Mouse (Mus musculus) retina, postnatal 7 days (tissue): ENCODE measurements at regions not wholly inside any gene's neighbourhood (a gene's known extent, or its start where the extent isn't known, plus 50 kb on each side); places are given as distances from the start of the nearest gene placed in this dataset.
A peak's percentile ranks its signal among the peaks of the same experiment; 100 is the strongest.

Experiments
- DNase-seq: peaks from one replicate; pipeline ENCODE4 v3.0.0-alpha.2; 2012; ENCODE audit warnings: low read depth, low spot score

GRCm38 (mm10) chr5:133310979-133311890 is 768.1 kb upstream of the Auts2 start:
- peak; percentile 67 for DNase-seq

DNA sequence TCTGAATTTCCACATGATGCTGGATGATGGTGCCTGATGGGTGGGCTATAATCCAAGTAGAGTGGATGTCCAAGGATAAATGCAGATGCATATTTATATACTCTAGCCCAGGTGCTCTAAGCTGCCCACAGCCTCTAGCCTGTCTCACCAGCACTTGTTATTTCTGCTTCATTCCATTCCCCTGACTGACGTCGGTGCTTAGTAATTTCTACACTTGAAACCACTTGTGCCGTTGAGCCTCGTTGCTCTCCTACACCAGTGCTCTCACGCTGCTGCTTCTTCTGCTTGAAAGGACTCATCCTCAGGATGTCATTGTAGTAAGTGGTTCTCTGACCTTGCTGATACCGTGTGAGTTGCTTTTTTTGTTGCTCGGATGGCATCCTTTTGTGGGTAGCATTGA is 724.7 kb upstream of the Auts2 start:
- DNase-seq = no peak

- no peak for DNase-seq
Observed at GRCm38 (mm10) chr5:133267356-133267755, 724.2 kb upstream of the Auts2 start.

DNA sequence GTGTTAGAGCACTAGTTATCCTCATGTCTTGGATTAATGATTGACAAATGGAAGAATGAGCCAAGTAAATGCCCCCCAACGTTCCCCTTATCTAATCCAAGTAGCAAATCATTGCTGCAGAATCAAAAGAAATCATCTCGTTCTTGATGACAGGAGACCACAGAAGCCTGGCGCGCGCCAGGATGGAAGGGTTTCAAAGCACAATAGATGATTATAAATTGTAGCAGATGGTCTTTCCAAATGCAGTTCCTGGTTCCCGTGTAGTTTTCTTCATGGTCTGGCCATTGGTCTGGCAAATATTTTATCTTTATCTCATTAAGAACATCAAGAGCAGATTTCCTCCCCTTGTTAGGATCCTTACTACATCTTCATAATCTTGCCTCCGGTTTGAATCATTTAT is 721.8 kb upstream of the Auts2 start:
- no peak for DNase-seq

DNA sequence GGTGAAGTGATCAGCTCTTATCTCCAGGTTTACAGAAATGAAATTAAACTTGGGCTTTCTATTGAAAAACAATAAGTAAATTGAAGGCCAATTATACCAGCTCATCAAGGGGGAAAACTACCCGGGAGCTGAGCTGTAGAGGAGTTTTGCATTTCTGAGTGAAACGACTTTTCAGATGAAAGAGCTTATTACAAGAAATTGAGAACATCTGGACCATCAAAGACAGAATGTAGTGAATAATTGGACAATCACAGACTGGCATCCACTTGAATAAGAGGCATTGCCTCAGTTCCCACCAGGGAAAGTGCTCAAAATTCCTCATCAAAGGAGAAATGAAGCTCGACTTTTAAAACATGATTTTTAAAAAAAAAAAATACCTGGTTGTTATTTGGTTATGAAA is 675.7 kb upstream of the Auts2 start:
- no peak for DNase-seq

- DNase-seq = no peak
Observed at GRCm38 (mm10) chr5:133198546-133198945, 655.4 kb upstream of the Auts2 start.

GRCm38 (mm10) chr5:133189798-133190571 is 646.8 kb upstream of the Auts2 start:
- no peak for DNase-seq

DNA sequence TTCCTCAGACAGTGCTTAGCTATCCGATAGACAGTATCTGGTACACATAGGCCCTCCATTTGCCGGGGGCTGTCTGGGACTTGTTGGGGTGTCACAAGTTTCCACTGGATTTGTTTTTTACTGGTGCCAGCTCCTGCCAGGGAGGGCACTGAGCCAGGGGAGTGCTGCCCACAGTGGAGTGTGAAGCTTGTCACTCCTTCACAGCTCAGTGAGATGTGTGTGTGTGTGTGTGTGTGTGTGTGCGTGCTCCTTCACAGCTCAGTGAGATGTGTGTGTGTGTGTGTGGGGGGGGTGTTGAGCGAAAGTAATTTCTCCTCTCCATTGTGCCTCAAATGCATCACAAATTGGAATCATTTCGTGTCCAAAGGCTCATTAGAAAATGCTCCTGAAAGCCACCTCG is 632.5 kb upstream of the Auts2 start:
- DNase-seq = no peak

DNA sequence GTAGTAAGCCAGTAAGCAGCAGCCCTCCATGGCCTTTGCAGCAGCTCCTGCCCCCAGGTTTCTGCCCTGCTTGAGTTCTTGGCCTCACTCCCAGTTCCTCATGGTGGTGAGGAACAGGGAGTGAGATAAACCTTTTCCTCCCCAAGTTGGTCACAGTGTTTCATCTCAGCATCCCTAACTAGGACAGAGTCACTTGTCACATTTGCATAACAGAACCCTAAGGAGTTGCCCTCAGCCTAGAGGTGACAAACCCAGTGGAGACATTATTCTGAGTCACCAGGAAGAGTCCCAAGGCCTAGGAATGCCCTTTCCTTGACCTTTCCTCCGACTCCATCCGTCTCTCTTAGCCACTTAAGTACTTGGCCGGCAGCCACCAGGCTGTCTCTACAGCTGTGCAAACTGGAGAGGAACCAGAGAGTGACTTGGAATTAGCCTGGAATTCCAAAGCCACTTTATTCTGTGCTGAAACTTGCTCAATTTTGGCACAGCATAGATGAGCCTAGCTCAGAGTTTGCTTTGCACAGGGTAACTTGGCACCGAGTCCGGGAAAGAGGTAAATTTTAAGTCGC is 630.1 kb upstream of the Auts2 start:
- peak; percentile 13 for DNase-seq

DNA sequence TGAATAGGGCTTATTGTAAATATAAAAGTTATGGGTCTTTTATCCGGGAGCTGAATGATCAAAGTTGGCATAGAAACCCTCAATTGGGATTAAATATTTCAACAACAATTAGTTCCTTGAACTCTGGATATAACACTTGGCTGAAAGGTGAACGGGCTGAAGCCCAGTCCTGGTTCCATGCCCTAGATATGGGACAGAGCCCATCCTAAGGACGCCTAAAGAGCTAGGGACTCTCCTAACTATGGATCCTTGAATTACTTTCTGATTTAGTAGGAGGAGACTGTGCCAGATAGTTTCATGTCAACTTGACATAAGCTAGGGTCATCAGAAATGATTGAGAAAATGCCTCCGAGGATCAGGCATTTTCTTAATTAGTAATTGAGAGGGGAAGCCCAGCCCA is 629.5 kb upstream of the Auts2 start:
- no peak for DNase-seq

DNA sequence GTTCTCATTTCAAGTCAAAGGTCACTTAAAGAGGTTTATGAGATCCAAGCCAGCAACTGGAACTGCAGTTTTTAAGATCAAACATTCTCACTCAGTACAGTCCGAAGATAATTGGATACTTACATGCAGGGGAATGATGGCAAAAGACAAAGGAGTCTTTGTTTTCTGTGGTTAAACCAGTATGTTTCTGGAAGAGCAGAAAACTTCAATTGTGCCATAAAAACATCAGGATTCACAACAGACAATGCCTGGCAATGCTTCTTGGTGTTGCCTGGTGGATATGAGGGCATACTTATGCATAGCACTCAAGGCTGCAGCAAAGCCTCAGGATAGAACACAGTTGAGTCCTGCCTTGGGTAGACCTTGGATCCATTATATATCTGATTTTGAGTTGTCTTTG is 628.1 kb upstream of the Auts2 start:
- DNase-seq = no peak

DNA sequence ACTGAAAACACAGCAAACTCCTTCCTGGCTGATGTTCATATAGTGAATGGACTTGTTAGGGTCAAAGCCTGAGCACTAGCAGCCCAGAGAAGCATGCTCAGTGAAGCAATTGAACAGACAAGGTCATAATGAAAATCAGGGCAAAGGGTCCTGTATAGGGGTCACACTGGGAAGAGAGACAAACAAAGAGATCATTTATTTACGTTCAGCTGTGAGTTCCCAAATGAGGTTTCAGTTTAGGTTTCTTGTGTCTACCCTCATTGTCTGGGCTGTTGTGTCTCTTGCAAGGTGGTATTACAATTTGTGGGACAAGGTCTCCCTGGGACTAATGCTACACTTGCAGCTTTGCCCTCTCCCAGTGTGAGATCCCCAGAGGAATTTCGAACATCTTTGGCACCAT is 624.4 kb upstream of the Auts2 start:
- no peak for DNase-seq

DNA sequence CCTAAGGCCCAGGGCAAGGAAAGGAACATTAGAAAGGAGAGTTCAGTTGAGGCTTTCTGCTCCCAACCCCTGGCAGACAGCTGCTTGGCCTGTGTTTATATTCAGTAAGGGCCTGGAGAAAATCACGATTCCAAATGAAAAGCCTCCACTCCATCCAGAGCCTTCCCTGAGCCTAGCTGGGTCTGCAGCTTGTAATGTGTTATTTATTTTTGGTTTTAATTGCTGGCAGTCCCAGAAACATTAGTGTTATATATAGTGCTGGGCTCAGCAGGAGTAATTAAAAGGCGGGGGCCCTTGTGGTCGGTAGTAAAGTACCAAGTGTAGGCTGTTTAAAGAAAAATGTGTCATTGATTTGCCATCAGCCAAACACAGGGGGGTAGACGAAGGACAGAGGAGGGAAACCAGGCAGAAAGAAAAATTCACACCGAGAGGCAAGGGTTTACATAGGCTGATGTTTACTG is 623.9 kb upstream of the Auts2 start:
- DNase-seq = no peak

GRCm38 (mm10) chr5:133156115-133156857 is 613.1 kb upstream of the Auts2 start:
- no peak for DNase-seq

DNA sequence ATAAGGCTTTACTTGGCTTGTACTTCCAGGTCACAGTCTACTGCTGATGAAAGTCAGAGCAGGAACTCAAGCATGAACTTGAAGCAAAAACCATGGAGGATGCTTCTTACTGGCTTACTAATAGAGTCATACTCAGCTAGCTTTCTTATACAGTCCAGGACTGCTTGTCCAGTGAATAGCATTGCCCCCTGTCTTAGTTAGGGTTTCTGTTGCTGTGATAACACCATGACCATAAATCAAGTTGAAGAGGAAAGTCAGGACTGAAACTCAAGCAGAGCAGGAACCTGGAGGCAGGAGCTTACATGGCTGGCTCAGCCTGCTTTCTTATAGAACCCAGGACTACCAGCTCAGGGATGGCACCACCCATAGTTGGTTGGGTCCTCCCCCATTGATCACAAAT is 602.9 kb upstream of the Auts2 start:
- no peak for DNase-seq

- DNase-seq = no peak
Observed at GRCm38 (mm10) chr5:133143679-133144078, 600.5 kb upstream of the Auts2 start.

GRCm38 (mm10) chr5:133142401-133143115 is 599.4 kb upstream of the Auts2 start:
- DNase-seq = no peak

DNA sequence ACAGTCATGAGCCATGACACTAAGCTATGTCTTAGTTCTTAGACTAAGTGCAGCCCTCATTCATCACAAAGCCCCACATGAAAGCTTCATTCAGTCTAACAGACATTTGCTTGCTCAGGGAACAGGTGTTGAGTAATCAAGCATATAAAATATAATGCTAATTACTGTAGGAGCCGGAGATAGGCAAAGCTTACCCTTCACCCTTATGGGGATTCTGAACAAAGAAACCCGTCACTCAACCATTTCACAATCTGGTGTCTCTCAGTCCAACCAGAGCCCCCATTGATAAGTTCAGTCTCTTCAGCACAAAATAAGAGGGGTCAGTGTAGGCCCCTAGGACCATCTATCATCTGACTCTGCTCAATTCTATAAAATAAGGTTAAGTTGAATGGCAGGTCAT is 587.9 kb upstream of the Auts2 start:
- DNase-seq = no peak

DNA sequence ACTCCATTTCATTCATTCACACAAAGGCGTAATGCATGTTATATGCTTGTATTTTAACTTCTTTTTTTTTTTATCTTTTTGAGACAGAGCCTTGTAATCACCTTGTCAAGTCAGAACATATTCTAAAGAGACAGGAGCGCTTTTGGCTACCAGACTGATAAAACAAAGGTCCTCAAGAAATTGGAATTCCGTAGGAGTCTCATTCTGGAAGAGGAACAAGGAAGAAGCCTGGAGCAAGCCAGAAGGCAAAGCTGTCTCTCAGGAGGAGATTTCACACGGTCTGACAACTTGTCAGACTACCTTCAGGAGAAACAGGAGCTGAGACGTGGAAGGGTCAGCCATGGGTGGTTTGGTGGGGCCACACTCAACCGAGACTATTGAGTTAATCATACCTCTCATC is 587.2 kb upstream of the Auts2 start:
- DNase-seq = no peak

DNA sequence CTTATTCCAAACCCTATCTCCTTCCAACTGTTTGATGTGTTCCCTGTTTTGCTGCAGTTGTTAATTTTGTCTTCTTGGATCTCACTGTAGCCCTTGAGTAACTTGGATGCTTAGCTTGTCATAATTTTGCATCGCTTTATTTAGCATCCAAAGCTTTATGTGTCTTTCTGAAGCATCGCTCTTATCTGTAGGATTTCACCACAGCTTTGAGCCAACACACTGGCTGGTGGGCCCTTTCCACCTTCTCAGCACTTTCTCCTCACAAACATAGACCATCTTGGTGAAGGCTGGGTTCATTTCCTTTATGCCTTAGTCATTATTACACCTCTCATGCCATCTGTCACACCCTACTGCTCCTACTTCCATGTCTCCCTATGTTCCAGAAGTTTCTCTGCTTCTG is 581.1 kb upstream of the Auts2 start:
- DNase-seq = no peak

GRCm38 (mm10) chr5:133113946-133114345 is 570.8 kb upstream of the Auts2 start:
- no peak for DNase-seq
